ENCODE assay signal across 8 mouse cellular contexts in the genomic region with DNA sequence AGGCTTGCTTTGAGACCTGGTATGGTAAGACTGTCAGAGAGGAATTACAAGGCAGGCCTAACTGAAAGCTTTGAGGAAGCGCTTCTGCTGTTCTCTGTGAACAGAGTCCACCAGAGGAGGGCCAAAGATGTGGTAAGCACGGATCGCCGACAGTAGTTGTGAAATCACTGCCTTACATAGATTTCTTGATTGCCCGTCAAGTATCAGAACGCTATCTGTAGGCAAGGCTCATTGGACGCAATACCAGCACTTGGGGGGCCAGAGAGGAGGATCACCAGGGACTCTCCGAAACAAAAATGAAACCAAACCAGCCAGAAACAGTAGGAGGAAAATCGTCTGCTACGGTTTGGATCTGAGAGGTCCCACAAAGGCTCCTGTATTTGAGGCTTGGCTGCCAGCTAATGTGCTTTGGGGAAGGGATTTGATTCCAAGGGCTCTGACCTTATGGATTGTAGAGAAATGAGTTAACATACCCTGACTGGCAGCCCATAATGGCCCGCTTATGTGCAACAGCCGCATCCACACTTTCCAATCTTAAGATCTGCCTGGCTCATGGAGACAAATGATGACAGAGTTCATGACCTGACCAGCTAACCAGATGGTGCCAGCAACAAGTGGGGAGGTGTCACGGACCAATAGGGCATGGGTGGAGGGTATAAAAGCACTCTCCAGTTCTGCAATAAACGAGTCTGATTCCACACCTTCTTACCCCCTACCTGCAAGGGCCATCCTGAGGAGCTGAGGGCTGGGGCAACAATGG. TPM values are rescaled to one million over a fixed set of nuclear protein-coding genes. Genes with fewer than 3 reads are reported as not detected.
DNase-seq lines count a peak whose midpoint lies in the region; ATAC-seq lines count a peak whose summit lies in the region.

No protein-coding gene starts in this region.

- WGBS in embryonic facial prominence, embryonic 15.5 days = 58% methylated on average over 14 of the region's 14 CpGs
- WGBS in stomach, embryonic 16.5 days = 51% methylated on average over 14 of the region's 14 CpGs

- H3K9ac ChIP-seq in embryonic facial prominence, embryonic 15.5 days = no peak overlapping the region
- 0 out of 2 replicates have a peak overlapping the region, but pooled peaks have one; percentile 1 for H3K9ac ChIP-seq in stomach, embryonic 16.5 days (ENCODE audit: low read length)

- intact Hi-C loops in left cerebral cortex, postnatal 25 days (cut with DNase I) = no loop called here

- no peak overlapping the region for H3K4me3 ChIP-seq in embryonic facial prominence, embryonic 15.5 days (replicated peaks)
- 0 out of 2 replicates have a peak overlapping the region, but pooled peaks have one; percentile 1 for H3K4me3 ChIP-seq in stomach, embryonic 16.5 days (replicated peaks; ENCODE audit: low read length)

- peak; percentile 54 for DNase-seq in adrenal gland, adult 2 months
- DNase-seq in adrenal gland, adult 18-20 months (ENCODE audit: low spot score in 2 of 2) = no peak
- DNase-seq in 416B (ENCODE audit: low read depth) = peak; percentile 24
- DNase-seq in lung, postnatal 25 days (ENCODE audit: low spot score) = peak; percentile 52
- no peak for DNase-seq in adipocyte (ENCODE audit: low spot score)
- no peak for DNase-seq in left cerebral cortex, postnatal 25 days (ENCODE audit: low spot score in 2 of 2)

- H3K9me3 ChIP-seq in embryonic facial prominence, embryonic 15.5 days (replicated peaks) = no peaks in the 10 kb centered on the region
- no peaks in the 10 kb centered on the region for H3K9me3 ChIP-seq in stomach, embryonic 16.5 days (replicated peaks; ENCODE audit: control insufficient read depth, low read length)

- ATAC-seq in embryonic facial prominence, embryonic 15.5 days (ENCODE audit: insufficient number of reproducible peaks, low FRiP score, low TSS enrichment, low read depth) = no peak
- no peak for ATAC-seq in stomach, embryonic 16.5 days (ENCODE audit: insufficient read depth, low FRiP score)

- H3K27ac ChIP-seq in embryonic facial prominence, embryonic 15.5 days (replicated peaks) = no peak overlapping the region
- H3K27ac ChIP-seq in stomach, embryonic 16.5 days (ENCODE audit: low read length) = no peak overlapping the region

- H3K4me2 ChIP-seq in embryonic facial prominence, embryonic 15.5 days (replicated peaks) = 0 out of 2 replicates have a peak overlapping the region, but pooled peaks have one; percentile 0
- H3K4me2 ChIP-seq in stomach, embryonic 16.5 days (ENCODE audit: low read depth, low read length) = peak overlapping the region; percentile 16; the same call in 1 of the 2 replicates

- no peaks in the 10 kb centered on the region for H3K36me3 ChIP-seq in embryonic facial prominence, embryonic 15.5 days
- no peaks in the 10 kb centered on the region for H3K36me3 ChIP-seq in stomach, embryonic 16.5 days (ENCODE audit: control insufficient read depth, insufficient read depth, low read length)

- H3K27me3 ChIP-seq in embryonic facial prominence, embryonic 15.5 days = no peaks in the 10 kb centered on the region
- no peaks in the 10 kb centered on the region for H3K27me3 ChIP-seq in stomach, embryonic 16.5 days (ENCODE audit: control insufficient read depth, insufficient read depth, low read length)

- H3K4me1 ChIP-seq in embryonic facial prominence, embryonic 15.5 days = no peaks in the 10 kb centered on the region
- H3K4me1 ChIP-seq in stomach, embryonic 16.5 days (ENCODE audit: control insufficient read depth, insufficient read depth, low read length) = no peaks in the 10 kb centered on the region

RNA-seq across cellular contexts. Expression of a gene that starts 27.8 kb away (rescaled TPM):
- total RNA-seq in adrenal gland, adult 2 months (2021) = not detected
- polyA plus RNA-seq in adrenal gland, adult 2 months (2012; rRNA removed) = not detected in 2 replicates
- not detected for total RNA-seq in adrenal gland, adult 18-20 months (2021)
- 14.4 and 33.7 TPM in 2 replicates for polyA plus RNA-seq in embryonic facial prominence, embryonic 15.5 days (2015; fragmentation: Nextera tagmentation; extraction: Ambion mirVana)
- polyA plus RNA-seq in stomach, embryonic 16.5 days (2015; fragmentation: Nextera tagmentation; extraction: Ambion mirVana) = 0.22 TPM in 1 of 2 replicates, not detected in the other
- total RNA-seq in left cerebral cortex, postnatal 25 days (2021) = not detected

Comparison
In these comparisons a context has a peak if more than half of its experiments do, and no peak if none do; other contexts are left out.
1. DNase-seq: peak in adrenal gland, adult 2 months (single experiment), 416B (single experiment) and lung, postnatal 25 days (single experiment); none in adrenal gland, adult 18-20 months (0 of 2), adipocyte (single experiment) and left cerebral cortex, postnatal 25 days (0 of 2).